Mouse (Mus musculus): ENCODE data around the gene Atf6.

The Atf6 gene

GRCm38 (mm10) chr1:170774431-170774830 lies 93.1 kb downstream of the Atf6 start:
- in situ Hi-C loops (cut with MboI) = loop anchor here (10.0 kb wide), 1 partner anchor 140 kb away; no protein-coding TSS in a partner anchor

DNA sequence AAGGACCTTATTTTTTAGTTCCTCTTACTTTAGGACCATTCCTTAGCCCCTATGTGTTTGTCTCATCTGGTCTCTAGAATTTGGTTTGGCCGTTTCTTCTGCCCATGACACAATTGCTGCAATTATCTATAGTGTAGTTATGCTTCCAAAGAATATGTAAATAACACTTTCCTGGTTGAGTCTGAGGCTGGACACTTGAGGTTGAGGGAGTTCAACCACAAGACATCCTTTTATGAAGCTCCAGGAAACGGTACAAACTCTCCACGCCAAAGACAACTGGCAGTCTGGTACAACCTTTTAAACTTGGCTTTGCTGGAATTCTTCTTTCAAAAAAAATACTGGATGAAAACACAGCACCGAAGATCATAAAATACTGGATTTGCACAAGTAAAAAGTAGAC lies 94.1 kb downstream of the Atf6 start:
- in situ Hi-C loops (cut with MboI) = loop anchor here (10.0 kb wide), 1 partner anchor 139 kb away; no protein-coding TSS in a partner anchor

DNA sequence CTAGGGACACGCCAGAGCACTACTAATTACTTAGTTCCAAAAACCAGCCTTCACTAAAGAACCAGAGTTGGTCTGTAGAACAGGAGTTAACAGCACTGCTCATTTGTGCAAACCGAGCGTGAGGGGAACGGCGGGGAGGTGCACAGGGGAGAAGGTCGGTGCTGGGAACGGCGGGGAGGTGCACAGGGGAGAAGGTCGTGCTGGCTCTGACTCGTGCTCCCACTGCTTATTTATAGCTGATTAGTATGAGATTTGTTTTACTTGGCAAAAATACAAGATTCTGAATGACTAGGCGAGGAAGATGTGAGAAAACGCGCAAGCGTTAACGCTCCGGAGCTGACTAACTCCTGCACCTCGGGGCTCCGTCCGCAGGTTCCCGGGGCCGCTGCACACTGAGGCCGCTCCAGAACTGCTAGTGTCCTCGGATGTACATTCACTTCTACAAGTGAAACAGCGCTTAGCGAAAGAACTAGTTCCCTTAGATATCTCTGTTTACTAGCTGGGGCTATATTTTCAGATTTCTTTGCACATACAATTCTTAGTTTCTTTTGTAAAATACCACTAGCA lies 96.1 kb downstream of the Atf6 start:
- in situ Hi-C loops (cut with MboI) = loop anchor here (10.0 kb wide), 1 partner anchor 137 kb away; no protein-coding TSS in a partner anchor

DNA sequence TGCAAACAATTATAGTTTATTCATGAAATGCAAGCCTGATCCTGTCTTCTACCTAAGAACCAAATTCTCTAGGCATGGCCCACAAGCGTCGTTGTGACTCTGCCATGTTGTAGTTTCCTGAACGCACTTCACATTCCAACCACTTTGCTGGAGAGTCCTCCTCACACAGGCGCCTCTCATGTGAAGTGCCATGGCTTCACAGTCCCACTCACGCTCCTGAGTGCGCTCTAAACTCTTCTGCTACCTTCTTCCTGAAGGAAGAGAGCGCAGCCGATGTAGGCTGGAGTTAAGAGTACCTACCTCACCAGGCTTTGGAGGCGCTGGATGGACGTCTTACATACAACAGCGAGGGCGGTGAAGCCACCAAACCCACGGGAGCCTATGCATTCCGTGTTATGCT lies 96.9 kb downstream of the Atf6 start:
- in situ Hi-C loops (cut with MboI) = loop anchor here (10.0 kb wide), 1 partner anchor 136 kb away; no protein-coding TSS in a partner anchor

GRCm38 (mm10) chr1:170766997-170767396 lies 100.6 kb downstream of the Atf6 start:
- in situ Hi-C loops (cut with MboI) = no loop called here

- in situ Hi-C loops (cut with MboI) = no loop called here
Measured at GRCm38 (mm10) chr1:170764798-170765197, 102.8 kb downstream of the Atf6 start.

GRCm38 (mm10) chr1:170761634-170762033 lies 105.9 kb downstream of the Atf6 start:
- in situ Hi-C loops (cut with MboI) = no loop called here

DNA sequence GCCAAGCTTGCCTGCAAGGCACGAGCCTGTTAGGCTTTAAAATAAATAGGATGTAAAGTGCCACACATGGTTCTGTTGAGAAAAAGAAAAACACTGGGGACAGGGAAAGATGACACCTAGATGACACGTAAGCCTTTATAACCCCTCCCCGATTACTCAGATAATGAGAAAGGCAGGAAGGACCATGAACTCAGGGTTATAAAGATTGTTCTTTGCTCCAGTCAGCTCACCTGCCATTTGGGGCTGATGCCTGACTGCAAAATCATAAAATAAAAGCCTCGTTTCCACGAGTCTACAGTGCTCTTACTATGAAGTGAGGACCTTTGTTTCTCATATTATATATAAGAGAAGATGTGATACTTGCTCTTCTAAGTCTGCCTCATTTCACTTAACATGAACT lies 114.0 kb downstream of the Atf6 start:
- in situ Hi-C loops (cut with MboI) = no loop called here

GRCm38 (mm10) chr1:170751797-170752196 lies 115.8 kb downstream of the Atf6 start:
- in situ Hi-C loops (cut with MboI) = no loop called here

- in situ Hi-C loops (cut with MboI) = no loop called here
Measured at GRCm38 (mm10) chr1:170746523-170746922, 121.0 kb downstream of the Atf6 start.

DNA sequence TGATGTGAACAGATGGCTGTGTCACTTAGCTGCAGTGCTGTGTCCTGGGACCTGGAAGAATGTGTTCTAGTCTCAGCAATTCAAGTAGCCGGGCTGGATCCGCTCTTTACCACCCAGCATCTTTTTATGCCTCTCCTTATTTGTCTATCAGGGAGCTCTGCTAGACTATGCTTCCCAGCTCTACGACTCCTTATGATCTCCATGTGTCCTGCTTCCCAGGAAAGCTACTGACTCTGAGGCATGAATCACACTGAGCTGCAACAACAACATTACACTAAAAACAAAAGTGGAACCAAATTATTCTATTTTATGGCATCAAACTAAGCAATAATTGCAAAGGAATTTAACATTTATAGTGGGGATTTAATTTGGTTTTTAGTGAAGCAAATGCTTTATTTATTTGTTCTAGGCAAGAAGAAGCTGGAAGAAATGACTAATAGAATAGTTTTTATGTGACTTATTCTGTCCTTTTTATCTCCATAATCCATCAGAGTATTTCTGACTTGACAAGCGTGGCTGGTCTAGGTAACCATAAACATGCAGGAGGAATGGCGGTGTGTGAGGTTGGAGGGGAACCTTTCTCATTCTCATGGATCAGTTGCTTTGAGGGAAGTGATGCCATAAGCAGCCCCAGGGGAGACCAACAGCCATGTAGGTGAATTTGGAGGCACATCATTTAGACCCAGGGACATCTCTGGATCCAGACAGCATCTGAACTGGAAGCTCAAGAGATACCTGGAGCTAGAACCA lies 125.9 kb downstream of the Atf6 start:
- in situ Hi-C loops (cut with MboI) = no loop called here

DNA sequence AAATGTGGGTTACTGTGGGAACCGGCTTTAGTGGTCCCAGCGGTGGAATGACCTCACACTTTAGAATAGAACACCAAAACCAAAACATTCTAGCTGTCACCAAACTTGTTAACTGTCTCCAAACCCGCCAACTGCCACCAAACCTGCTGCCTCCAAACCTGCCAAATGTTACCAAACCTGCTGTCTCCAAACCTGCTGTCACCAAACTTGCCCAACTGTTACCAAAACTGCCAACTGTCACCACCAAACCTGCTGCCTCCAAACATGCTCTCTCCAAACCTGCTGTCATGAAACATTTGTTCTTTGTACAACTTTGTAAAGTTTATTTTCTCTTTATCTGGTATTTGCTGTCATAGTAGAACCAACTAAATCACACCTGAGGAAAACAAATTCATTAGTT lies 132.7 kb downstream of the Atf6 start:
- in situ Hi-C loops (cut with MboI) = no loop called here

DNA sequence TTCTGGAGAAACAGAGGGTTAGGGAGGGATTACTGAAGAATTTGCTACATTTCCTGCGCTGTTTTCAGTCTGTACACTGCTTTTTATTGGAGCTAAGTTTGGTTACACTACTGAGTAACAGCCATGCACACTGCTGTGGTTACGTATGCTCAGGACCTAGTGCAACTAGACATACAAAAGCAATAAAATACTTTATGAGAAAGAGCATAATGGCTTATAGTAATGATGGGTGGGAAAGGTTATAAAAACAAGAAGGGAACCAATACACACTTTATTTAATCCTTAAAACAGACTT lies 135.0 kb downstream of the Atf6 start:
- in situ Hi-C loops (cut with MboI) = no loop called here

GRCm38 (mm10) chr1:170731865-170732595 lies 135.5 kb downstream of the Atf6 start:
- in situ Hi-C loops (cut with MboI) = no loop called here

- in situ Hi-C loops (cut with MboI) = no loop called here
Measured at GRCm38 (mm10) chr1:170729267-170729962, 138.2 kb downstream of the Atf6 start.

DNA sequence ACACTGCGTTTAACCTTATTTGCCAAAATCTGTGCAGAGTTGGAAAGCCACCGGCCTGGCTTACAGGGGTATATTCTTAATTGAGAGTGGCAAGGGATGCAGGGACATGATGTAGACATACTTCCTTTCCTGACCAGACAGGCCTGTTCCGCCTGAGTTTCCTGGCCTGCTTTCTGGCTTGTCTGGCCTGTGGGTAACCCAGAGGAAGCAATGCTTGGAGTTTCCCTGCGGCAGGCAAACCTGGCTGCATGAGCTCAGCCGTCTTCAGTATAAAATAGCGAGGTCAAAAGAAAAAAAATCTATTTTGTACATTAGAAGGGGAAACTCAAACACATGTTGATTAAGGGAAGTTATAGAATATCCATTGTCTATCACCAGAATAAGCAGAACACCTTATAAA lies 139.0 kb downstream of the Atf6 start:
- in situ Hi-C loops (cut with MboI) = no loop called here

DNA sequence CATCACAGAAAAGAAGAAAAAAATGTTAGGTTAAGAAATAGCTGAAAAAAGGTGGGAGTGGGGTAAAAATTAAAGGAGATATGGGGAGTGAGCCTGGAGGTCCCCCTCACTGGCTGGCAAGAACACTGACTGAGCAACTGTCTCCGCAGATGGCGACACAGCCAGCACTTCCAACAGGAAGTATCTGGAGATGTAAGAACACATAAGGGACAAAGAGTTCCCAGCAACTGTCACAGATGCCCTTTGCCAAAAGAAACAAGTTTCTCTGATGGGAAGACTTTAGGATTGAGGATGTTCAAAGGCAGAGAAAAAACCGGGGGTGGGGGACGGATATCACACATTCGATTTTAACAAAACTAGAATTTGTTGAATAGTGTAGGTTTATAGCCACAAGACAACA lies 146.0 kb downstream of the Atf6 start:
- in situ Hi-C loops (cut with MboI) = no loop called here

DNA sequence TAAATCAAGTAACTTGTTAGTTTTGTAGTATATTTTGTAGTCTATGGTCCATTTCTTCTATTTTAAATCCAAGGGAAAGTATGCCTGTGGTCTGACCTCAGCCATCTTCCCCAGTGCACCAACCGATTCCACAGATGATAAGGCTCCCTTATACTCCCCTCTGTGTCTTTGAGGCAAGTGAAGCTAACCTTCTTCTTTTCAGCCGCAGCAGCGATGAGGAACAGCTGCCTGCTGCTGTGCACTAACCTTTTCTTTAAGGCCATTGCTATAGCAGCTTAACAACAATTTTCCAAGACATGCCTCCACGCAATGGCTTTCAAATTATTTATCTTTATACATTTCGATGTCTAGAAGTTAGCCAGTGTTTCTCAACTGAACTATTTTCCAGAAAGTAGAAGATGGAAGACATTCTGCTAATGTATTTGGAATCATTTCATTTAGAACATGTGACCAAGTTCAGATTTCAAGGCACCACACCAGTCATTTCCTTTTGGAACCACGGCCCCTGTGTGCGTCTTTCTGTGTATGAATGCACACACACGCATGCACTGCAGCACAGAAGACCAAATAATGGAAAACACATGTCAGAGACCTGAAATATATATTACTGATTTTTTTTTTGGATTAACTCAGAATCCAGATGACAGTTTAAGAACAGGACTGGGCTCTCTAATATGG lies 149.3 kb downstream of the Atf6 start:
- in situ Hi-C loops (cut with MboI) = no loop called here

GRCm38 (mm10) chr1:170717241-170717828 lies 150.2 kb downstream of the Atf6 start:
- in situ Hi-C loops (cut with MboI) = no loop called here

DNA sequence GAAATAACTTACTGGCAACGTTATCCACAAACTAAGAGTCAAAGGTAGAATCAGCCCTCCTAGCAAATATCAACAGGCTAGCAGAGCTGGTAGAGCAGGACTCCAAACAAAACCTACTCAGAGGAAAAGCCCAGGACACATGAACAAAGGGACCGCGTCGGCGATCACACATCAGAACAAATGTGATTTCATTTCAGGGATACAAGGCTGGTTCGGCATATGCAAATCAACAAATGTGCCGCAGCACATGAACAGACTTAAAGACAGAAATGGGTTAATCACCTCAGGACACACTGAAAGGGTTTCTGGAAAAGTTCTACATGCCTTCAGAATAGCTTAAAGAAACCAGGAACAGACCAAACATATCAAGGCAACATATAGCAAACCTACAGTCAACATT lies 155.8 kb downstream of the Atf6 start:
- in situ Hi-C loops (cut with MboI) = no loop called here

- in situ Hi-C loops (cut with MboI) = no loop called here
Measured at GRCm38 (mm10) chr1:170709969-170710368, 157.6 kb downstream of the Atf6 start.
